Mouse (Mus musculus) heart, embryonic 13.5 days (tissue): Measurements from ENCODE around the gene Rnf43. TPM values are rescaled to one million over a fixed set of nuclear protein-coding genes. Genes with fewer than 3 reads are reported as not detected.

ENCODE experiments used
- ATAC-seq: fragments of 200-750 bp; cut with Nextera tagmentation; 2 replicates; pipeline ENCODE4 v1.8.0; 2017; ENCODE audit warnings: moderate TSS enrichment; ENCODE audit not compliant: insufficient number of reproducible peaks, low FRiP score, low TSS enrichment; ENCODE audit errors: extremely low read depth
- H3K27ac ChIP-seq: fragments of 300-500 bp; sonication (generic); replicated peaks from 2 replicates; pipeline ENCODE4 v1.5.1; 2015; ENCODE audit warnings: moderate library complexity, mild to moderate bottlenecking, inconsistent platforms
- H3K27me3 ChIP-seq: fragments of 300-500 bp; sonication (generic); replicated peaks from 2 replicates; pipeline ENCODE4 v1.6.1; 2015; ENCODE audit warnings: mild to moderate bottlenecking, inconsistent platforms
- H3K36me3 ChIP-seq: fragments of 300-500 bp; sonication (generic); 2 replicates; pipeline ENCODE4 v1.6.1; 2015; ENCODE audit warnings: mild to moderate bottlenecking, inconsistent platforms
- H3K4me1 ChIP-seq: fragments of 300-500 bp; sonication (generic); 2 replicates; pipeline ENCODE4 v1.6.1; 2015; ENCODE audit warnings: inconsistent platforms
- H3K4me2 ChIP-seq: fragments of 300-500 bp; sonication (generic); 2 replicates; pipeline ENCODE4 v1.6.1; 2015; ENCODE audit warnings: inconsistent platforms, mild to moderate bottlenecking, moderate library complexity
- H3K4me3 ChIP-seq: fragments of 300-500 bp; sonication (generic); 2 replicates; pipeline ENCODE4 v1.5.1; 2015; ENCODE audit warnings: moderate library complexity, mild to moderate bottlenecking, inconsistent platforms
- H3K9ac ChIP-seq: fragments of 300-500 bp; sonication (generic); 2 replicates; pipeline ENCODE4 v1.6.1; 2015; ENCODE audit warnings: inconsistent platforms, mild to moderate bottlenecking, moderate library complexity
- H3K9me3 ChIP-seq: fragments of 300-500 bp; sonication (generic); 2 replicates; pipeline ENCODE4 v1.6.1; 2016; ENCODE audit warnings: inconsistent platforms
- WGBS: fragments of 180-500 bp; shearing (Covaris S2); methylation state at CpG from one replicate; pipeline ENCODE4 v1.1.7; 2015; ENCODE audit warnings: mixed read lengths; 5-methylcytosine and 5-hydroxymethylcytosine counted together
- polyA plus RNA-seq: library from polyadenylated mRNA; unstranded; fragments of >200 nt; fragmentation: Nextera tagmentation; extraction: Ambion mirVana; gene quantifications from 2 replicates; pipeline ENCODE4 v1.2.1, GENCODE M21; 2015

Rnf43 gene
- polyA plus RNA-seq, 1 experiment from 2014 or later = 1.6 TPM

DNA sequence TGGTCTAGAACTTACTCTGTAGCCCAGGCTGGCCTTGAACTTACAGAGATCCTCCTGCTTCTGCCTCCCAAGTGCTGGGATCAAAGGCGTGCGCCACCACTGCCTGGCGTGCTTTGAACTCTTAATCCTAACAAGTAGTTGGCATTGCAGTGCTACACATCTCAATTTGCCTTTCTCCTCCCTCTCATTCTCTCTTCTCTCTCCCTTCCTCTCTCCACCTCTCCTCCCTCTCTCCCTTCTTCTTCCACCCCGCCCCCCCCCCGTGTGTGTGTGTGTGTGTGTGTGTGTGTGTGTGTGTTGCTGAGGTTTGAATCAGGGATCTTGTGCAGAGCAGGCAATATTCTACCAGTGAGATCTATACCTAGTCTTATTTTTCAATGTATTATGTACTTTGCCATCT is 84.8 kb downstream of the Rnf43 start:
- no peak overlapping the region for H3K27ac ChIP-seq
- ATAC-seq = no peak

DNA sequence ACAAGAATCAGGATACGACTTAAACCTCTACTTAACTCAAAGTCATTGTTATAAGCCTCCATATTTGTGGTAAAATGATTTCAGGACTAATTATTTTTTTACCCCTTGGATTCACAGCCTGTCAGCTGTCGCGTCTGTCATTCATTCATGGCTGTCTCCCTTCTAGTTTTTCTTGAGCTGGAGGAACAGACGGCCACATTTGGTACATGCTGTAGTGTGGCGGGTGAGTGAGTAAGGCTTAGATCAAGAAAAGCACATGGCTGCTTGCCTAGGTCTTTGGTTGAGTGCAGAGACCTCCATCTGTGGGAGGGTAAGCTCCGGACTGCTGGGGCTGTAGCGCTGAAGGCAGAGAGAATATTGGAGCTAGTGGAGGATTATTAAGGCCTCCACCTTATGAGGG is 85.2 kb downstream of the Rnf43 start:
- Histone ChIP-seq H3K4me1 (peaks cover 12% of the 10 kb centered on the region; the same call in 1 of the 2 replicates), H3K4me3 (no peak overlapping the region), H3K27ac (no peak overlapping the region)

More for the DNA sequence above, 84.8 kb downstream of the Rnf43 start:
- no peaks in the 10 kb centered on the region for H3K9me3 ChIP-seq
- H3K4me2 ChIP-seq = no peak overlapping the region
- no peak overlapping the region for H3K9ac ChIP-seq
- H3K4me1 ChIP-seq = peaks cover 12% of the 10 kb centered on the region; the same call in 1 of the 2 replicates
- H3K27me3 ChIP-seq = peaks cover 29% of the 10 kb centered on the region; the same call in 1 of the 2 replicates
- no peak overlapping the region for H3K4me3 ChIP-seq
- H3K36me3 ChIP-seq = peaks cover 32% of the 10 kb centered on the region
- WGBS = 87% methylated on average over 5 of the region's 5 CpGs

DNA sequence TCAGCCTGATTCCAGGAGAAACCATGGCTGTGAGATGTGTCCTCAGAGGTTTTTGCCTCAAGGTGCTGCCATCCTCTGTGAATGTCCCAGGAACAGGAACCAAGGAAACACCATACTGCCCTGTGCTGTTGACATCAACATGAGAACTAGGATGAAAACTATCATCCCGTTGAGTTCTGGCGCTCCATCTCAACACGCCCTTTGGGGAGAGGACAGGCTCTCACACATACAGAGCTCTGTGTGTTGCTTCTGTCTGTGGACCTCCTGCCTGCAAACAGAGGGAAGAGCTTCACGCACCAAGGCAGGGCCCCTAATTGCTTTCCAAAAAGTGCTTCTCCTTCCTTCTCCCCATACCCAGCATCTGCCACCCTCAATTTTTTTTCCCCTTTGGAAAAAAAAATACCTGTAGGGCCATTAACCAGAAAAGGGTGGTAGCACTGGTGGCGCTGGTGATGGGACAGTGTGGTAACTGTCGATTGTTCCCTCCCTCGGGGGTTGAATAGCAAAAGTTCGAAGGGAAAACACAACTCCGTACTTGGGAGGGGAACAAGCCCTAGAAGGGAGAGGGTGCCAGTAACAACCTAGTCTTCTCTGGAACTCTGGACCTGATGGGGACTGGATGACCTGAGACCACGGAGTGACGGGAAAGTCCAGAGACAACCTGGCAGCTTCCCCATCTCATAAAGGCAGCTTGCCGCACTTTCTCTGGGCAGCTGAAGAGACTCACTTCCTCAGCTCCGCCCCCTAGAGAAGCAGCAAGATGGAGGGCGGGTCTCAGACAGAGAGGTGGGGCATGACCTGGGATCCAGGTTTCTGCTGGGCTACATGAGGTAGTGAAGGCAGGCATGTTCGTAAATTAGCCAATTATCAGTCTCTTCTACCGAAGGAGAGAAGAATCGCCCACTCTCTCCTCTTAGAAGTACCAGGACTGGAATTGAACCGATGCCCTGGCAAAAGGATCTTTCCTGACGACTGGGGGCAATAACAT is 85.9 kb downstream of the Rnf43 start:
- H3K36me3 ChIP-seq = peaks cover 21% of the 10 kb centered on the region
- H3K27ac ChIP-seq = peak overlapping the region; percentile 59
- peak overlapping the region; percentile 55 for H3K4me2 ChIP-seq
- H3K27me3 ChIP-seq = peaks cover 29% of the 10 kb centered on the region; the same call in 1 of the 2 replicates
- no peak for ATAC-seq
- peaks cover 12% of the 10 kb centered on the region; the same call in 1 of the 2 replicates for H3K4me1 ChIP-seq
- WGBS = 28% methylated on average over 19 of the region's 19 CpGs
- H3K4me3 ChIP-seq = peak overlapping the region; percentile 11; the same call in 1 of the 2 replicates
- H3K9ac ChIP-seq = peak overlapping the region; percentile 37; the same call in 1 of the 2 replicates
- H3K9me3 ChIP-seq = no peaks in the 10 kb centered on the region

More for the DNA sequence above, 85.2 kb downstream of the Rnf43 start:
- Histone ChIP-seq H3K36me3 (peaks cover 28% of the 10 kb centered on the region), H3K4me2 (peak overlapping the region; percentile 55), H3K9ac (no peak overlapping the region), H3K27me3 (peaks cover 29% of the 10 kb centered on the region; the same call in 1 of the 2 replicates), H3K9me3 (no peaks in the 10 kb centered on the region)
- 91% methylated on average over 7 of the region's 7 CpGs for WGBS
- no peak for ATAC-seq

DNA sequence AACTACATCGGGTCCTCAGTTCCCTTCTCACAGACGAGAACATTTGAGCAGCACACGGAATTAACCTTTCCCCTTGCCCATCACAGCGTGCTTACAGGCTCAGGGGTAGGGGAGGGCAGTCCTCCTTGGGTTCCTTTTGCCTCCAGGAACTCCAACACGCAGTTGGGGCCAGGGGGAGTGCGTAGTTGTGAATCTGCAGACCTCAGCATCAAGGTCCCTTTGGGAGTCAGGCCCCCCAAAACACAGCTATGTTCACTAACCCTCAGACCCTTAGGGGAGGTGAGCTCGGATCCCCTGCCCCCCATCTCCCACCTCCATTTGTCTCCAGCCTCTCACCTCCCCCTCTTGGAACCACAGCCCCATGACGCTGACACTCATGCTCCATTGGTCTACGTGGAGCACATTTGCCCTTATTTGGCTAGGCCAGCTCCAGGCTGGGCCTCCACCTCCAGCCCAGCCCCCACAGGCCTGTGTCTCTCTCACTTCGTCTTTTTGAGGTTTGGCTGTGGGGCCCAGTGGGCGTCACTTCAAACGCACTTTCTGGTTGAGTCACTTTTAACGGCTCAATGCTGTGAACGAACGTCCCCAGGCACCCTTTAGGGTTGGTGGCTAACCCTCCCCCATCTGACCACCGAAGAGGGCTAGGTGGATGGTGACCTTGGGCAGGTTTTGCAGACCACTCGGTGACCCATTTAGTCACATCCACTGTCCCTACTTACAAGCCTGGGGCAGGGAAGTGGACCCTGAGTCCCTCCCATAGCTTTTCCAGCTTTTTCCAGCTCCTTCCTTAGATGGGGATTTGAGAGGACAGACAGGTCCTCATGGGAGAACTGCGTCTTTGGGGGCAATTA is 86.9 kb downstream of the Rnf43 start:
- Histone ChIP-seq H3K4me1 (peaks cover 13% of the 10 kb centered on the region), H3K4me2 (peak overlapping the region; percentile 55), H3K36me3 (peaks cover 11% of the 10 kb centered on the region), H3K27me3 (peaks cover 29% of the 10 kb centered on the region; the same call in 1 of the 2 replicates), H3K9ac (no peak overlapping the region; the same call in 1 of the 2 replicates), H3K4me3 (peak overlapping the region; percentile 11; the same call in 1 of the 2 replicates), H3K27ac (peak overlapping the region; percentile 59), H3K9me3 (no peaks in the 10 kb centered on the region)
- 34% methylated on average over 18 of the region's 18 CpGs for WGBS
- no peak for ATAC-seq

DNA sequence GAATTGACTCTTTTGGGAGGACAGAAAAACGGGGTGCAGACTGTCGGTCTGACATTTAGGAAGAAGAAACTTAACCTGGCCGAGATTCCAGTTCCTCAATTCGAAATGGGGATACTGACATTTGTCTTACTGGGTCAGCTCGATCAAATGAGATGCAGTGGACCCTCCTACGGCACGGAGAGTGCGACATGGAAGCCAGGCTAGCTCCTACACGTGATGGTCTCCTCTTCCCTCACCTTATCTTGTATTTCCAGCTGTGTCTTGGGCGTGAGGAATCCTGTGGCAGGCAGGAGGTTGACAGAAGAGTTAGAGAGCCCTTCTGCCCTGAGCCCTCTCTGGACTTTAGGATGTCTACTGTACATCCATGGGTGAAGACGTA is 87.5 kb downstream of the Rnf43 start:
- Histone ChIP-seq H3K4me3 (no peak overlapping the region), H3K4me2 (peak overlapping the region; percentile 55), H3K9ac (no peak overlapping the region; the same call in 1 of the 2 replicates), H3K27me3 (peaks cover 29% of the 10 kb centered on the region; the same call in 1 of the 2 replicates), H3K9me3 (no peaks in the 10 kb centered on the region), H3K36me3 (peaks cover 5% of the 10 kb centered on the region), H3K4me1 (peaks cover 17% of the 10 kb centered on the region), H3K27ac (peak overlapping the region; percentile 59; the same call in 1 of the 2 replicates)
- ATAC-seq = peak; percentile 28
- 56% methylated on average over 11 of the region's 11 CpGs for WGBS

DNA sequence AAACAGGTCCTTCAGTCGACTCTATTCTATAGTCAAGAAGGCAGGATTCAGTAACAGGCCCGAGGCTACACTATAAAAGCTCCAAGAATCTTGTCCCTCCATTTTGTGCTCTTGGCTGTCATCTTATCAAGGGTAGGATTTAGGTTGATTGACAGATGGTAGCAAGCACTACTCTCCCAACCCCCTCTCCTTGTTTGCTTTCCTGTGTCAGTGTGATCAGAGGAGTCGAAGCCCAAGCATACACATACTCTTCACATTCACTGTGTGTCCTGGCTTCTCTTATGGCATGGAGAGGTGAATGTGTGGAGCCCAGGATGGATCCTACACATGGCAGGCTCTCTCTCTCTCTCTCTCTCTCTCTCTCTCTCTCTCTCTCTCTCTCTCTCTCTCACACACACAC is 88.0 kb downstream of the Rnf43 start:
- peaks cover 29% of the 10 kb centered on the region; the same call in 1 of the 2 replicates for H3K27me3 ChIP-seq
- H3K4me2 ChIP-seq = peak overlapping the region; percentile 55; the same call in 1 of the 2 replicates
- no peaks in the 10 kb centered on the region for H3K9me3 ChIP-seq
- H3K27ac ChIP-seq = peak overlapping the region; percentile 59; the same call in 1 of the 2 replicates
- H3K4me1 ChIP-seq = peaks cover 17% of the 10 kb centered on the region
- H3K9ac ChIP-seq = no peak overlapping the region
- ATAC-seq = no peak
- peaks cover under 1% of the 10 kb centered on the region; the same call in 1 of the 2 replicates for H3K36me3 ChIP-seq
- no peak overlapping the region for H3K4me3 ChIP-seq
- 44% methylated on average over 3 of the region's 3 CpGs for WGBS

DNA sequence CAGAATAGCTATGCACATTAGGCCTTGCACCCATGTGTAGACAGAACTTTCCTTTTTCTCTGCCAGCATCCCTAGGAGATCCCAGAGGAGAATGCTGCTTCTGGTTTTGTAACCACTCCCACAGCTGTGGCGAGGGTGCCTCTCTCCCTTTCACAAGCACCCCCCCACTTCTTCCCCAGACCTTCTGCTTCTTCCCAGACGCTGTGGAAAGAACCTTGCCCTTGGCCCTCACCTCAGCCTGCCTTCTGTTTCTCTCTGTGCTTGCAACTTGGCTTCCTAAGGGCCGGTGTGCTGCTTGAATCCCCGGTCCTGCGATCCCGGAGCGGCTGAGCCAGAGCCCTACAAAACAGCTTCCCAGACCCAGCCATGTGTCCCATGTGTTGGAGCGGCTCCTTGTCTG is 88.5 kb downstream of the Rnf43 start:
- H3K4me3 ChIP-seq = no peak overlapping the region
- no peaks in the 10 kb centered on the region for H3K9me3 ChIP-seq
- WGBS = 71% methylated on average over 8 of the region's 8 CpGs
- H3K27me3 ChIP-seq = peaks cover 29% of the 10 kb centered on the region; the same call in 1 of the 2 replicates
- H3K36me3 ChIP-seq = no peaks in the 10 kb centered on the region
- H3K27ac ChIP-seq = peak overlapping the region; percentile 36; the same call in 1 of the 2 replicates
- H3K4me1 ChIP-seq = peaks cover 17% of the 10 kb centered on the region
- H3K4me2 ChIP-seq = peak overlapping the region; percentile 55
- no peak for ATAC-seq
- no peak overlapping the region for H3K9ac ChIP-seq

DNA sequence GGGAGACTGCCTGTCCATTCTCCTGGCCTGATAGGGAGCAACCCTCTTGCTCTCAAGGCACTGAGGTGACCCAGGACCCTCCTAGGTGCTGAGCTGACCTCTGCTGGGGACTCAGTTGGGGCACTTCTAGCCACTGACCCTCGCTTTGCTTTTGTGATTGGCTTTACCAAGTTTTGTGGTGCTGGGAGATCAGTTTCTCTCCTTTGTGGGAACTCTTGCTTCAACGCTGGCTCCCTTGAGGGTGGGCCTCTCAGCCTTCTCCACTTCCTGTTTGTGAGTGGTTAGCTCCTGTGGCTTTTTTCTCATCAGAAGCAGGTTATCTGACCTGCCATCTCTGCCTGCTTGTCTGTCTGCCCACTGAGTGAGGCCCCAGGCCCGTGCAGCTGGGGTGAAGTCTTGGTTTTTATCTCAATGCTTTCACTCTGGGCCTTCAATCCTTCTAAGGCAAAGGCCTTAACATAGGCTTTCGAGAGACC is 89.0 kb downstream of the Rnf43 start:
- H3K27ac ChIP-seq = peak overlapping the region; percentile 36; the same call in 1 of the 2 replicates
- peak overlapping the region; percentile 55 for H3K4me2 ChIP-seq

DNA sequence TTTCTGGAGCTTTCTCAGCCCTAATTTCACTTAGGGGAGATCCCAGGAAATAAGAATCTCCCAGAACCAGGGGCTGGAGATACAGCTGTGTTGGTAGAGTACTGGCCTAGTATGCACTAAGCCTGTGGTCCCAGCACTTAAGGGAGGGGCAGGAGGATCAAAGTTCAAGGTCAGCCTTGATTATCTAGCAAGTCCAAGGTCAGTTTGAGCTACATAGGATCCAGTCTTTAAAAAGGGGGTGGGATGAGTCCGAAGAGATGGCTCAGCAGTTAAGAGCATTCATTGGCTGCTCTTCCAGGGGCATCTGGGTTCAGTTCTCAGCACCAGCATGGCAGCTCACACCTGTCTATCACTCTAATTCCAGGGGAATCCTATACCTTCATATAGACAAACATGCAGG is 89.8 kb downstream of the Rnf43 start:
- H3K27ac ChIP-seq = no peak overlapping the region
- WGBS = 71% methylated on average over 1 of the region's 1 CpGs
- peak overlapping the region; percentile 55; the same call in 1 of the 2 replicates for H3K4me2 ChIP-seq

More for the DNA sequence above, 89.0 kb downstream of the Rnf43 start:
- no peak overlapping the region for H3K9ac ChIP-seq
- H3K9me3 ChIP-seq = no peaks in the 10 kb centered on the region
- no peaks in the 10 kb centered on the region for H3K36me3 ChIP-seq
- H3K27me3 ChIP-seq = peaks cover 29% of the 10 kb centered on the region; the same call in 1 of the 2 replicates
- ATAC-seq = no peak
- WGBS = 39% methylated on average over 4 of the region's 4 CpGs
- H3K4me3 ChIP-seq = no peak overlapping the region
- H3K4me1 ChIP-seq = peaks cover 17% of the 10 kb centered on the region

DNA sequence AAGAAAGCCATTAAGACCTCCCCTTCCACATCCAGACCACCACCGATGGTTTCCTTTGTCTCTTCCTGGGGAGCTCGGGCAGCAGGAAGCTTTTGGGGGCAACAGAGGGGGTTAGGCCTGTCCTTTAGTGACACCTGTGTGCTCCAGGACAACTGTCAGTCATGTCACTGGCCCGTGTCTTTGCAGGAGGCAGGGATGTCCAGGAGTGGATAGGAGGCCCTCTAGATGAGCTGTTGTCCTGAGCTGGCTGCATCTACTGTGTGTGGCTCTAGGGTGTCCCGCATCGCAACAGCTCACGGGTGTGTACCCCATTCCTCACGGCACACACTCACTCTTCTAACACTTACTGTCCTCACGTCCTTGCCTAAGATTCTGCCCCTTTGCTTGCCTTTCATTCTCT is 90.7 kb downstream of the Rnf43 start:
- Histone ChIP-seq H3K4me2 (no peak overlapping the region), H3K27me3 (peaks cover 25% of the 10 kb centered on the region), H3K9ac (no peak overlapping the region), H3K27ac (no peak overlapping the region), H3K4me3 (no peak overlapping the region), H3K9me3 (no peaks in the 10 kb centered on the region), H3K36me3 (no peaks in the 10 kb centered on the region), H3K4me1 (peaks cover 17% of the 10 kb centered on the region)
- WGBS = 70% methylated on average over 8 of the region's 8 CpGs
- ATAC-seq = no peak

More for the DNA sequence above, 89.8 kb downstream of the Rnf43 start:
- H3K9ac ChIP-seq = no peak overlapping the region
- no peak overlapping the region for H3K4me3 ChIP-seq
- no peak for ATAC-seq
- peaks cover 29% of the 10 kb centered on the region; the same call in 1 of the 2 replicates for H3K27me3 ChIP-seq
- H3K36me3 ChIP-seq = no peaks in the 10 kb centered on the region
- no peaks in the 10 kb centered on the region for H3K9me3 ChIP-seq
- H3K4me1 ChIP-seq = peaks cover 17% of the 10 kb centered on the region
